Mouse (Mus musculus) hindbrain, postnatal 0 days (tissue): Measurements from ENCODE around the gene Nt5c2. TPM values are rescaled to one million over a fixed set of nuclear protein-coding genes. Genes with fewer than 3 reads are reported as not detected.

ENCODE experiments used
- ATAC-seq: fragments of 200-750 bp; cut with Nextera tagmentation; 2 replicates; pipeline ENCODE4 v1.8.0; 2017; ENCODE audit warnings: mild to moderate bottlenecking, moderate TSS enrichment, moderate library complexity
- DNase-seq: peaks from one replicate; pipeline ENCODE4 v3.0.0-alpha.2; 2015; ENCODE audit warnings: low spot score
- H3K27ac ChIP-seq: fragments of 300-500 bp; sonication (generic); 2 replicates; pipeline ENCODE4 v1.5.1; 2014; ENCODE audit warnings: mild to moderate bottlenecking
- H3K27me3 ChIP-seq: fragments of 300-500 bp; sonication (generic); 2 replicates; pipeline ENCODE4 v1.6.1; 2014; ENCODE audit warnings: low read length, mixed read lengths; ENCODE audit not compliant: insufficient read depth
- H3K36me3 ChIP-seq: fragments of 300-500 bp; sonication (generic); 2 replicates; pipeline ENCODE4 v1.6.1; 2014; ENCODE audit warnings: low read length, mixed read lengths; ENCODE audit not compliant: insufficient read depth
- H3K4me1 ChIP-seq: fragments of 300-500 bp; sonication (generic); 2 replicates; pipeline ENCODE4 v1.6.1; 2014; ENCODE audit warnings: antibody characterized with exemption, low read length, mixed read lengths; ENCODE audit not compliant: insufficient read depth
- H3K4me2 ChIP-seq: fragments of 300-500 bp; sonication (generic); 2 replicates; pipeline ENCODE4 v1.6.1; 2014; ENCODE audit warnings: low read depth, mild to moderate bottlenecking, low read length, moderate library complexity, mixed read lengths
- H3K4me3 ChIP-seq: fragments of 300-500 bp; sonication (generic); 2 replicates; pipeline ENCODE4 v1.5.1; 2014; ENCODE audit warnings: low read length
- H3K9ac ChIP-seq: fragments of 300-500 bp; sonication (generic); replicated peaks from 2 replicates; pipeline ENCODE4 v1.6.1; 2014; ENCODE audit warnings: mild to moderate bottlenecking, low read length, moderate library complexity, mixed read lengths
- H3K9me3 ChIP-seq: fragments of 300-500 bp; sonication (generic); 2 replicates; pipeline ENCODE4 v1.6.1; 2016; ENCODE audit warnings: low read length, mixed read lengths
- CTCF ChIP-seq: IDR thresholded peaks from 2 replicates; pipeline ENCODE4 v1.5.1; 2016; ENCODE audit warnings: antibody characterized with exemption, control low read depth, low read depth
- WGBS: fragments of 180-500 bp; shearing (Covaris S2); extraction: QIAGEN DNeasy Blood & Tissue Kit; methylation state at CpG from one replicate; pipeline ENCODE4 v1.1.7; 2014; 5-methylcytosine and 5-hydroxymethylcytosine counted together
- polyA plus RNA-seq: library from polyadenylated mRNA; unstranded; fragments of >200 nt; fragmentation: Nextera tagmentation; extraction: Ambion mirVana; gene quantifications from 2 replicates; pipeline ENCODE4 v1.2.1, GENCODE M21; 2015
- total RNA-seq: library from RNA; depleted of rRNA; stranded (reverse); fragments of >200 nt; gene quantifications from 2 replicates; pipeline ENCODE4 v1.2.3, GENCODE M21; 2014

Gene Nt5c2
- total and polyA plus RNA-seq, 2 experiments from 2014 or later, result 43.4 to 79.8 TPM

GRCm38 (mm10) chr19:46970121-46970729, 44.7 kb downstream of the Nt5c2 start:
- H3K9ac ChIP-seq, result no peak overlapping the region
- no peak for DNase-seq
- 65% methylated on average over 13 of the region's 13 CpGs for WGBS
- peaks cover 9% of the 10 kb centered on the region for H3K4me1 ChIP-seq
- H3K4me3 ChIP-seq, result no peak overlapping the region
- no peak overlapping the region for H3K27ac ChIP-seq
- H3K36me3 ChIP-seq, result no peaks in the 10 kb centered on the region
- H3K27me3 ChIP-seq, result no peaks in the 10 kb centered on the region
- H3K4me2 ChIP-seq, result no peak overlapping the region
- no peak for TF ChIP-seq CTCF
- H3K9me3 ChIP-seq, result no peaks in the 10 kb centered on the region
- ATAC-seq, result no peak

- no peak overlapping the region for H3K27ac ChIP-seq
- DNase-seq, result no peak
- 77% methylated on average over 22 of the region's 22 CpGs for WGBS
Measured at GRCm38 (mm10) chr19:46969286-46969985, 45.5 kb downstream of the Nt5c2 start.

GRCm38 (mm10) chr19:46968833-46969232, 46.1 kb downstream of the Nt5c2 start:
- H3K9ac ChIP-seq, result no peak overlapping the region
- H3K4me1 ChIP-seq, result peaks cover 9% of the 10 kb centered on the region
- no peaks in the 10 kb centered on the region for H3K36me3 ChIP-seq
- H3K4me3 ChIP-seq, result no peak overlapping the region
- no peak for ATAC-seq
- no peaks in the 10 kb centered on the region for H3K9me3 ChIP-seq
- no peak for TF ChIP-seq CTCF
- no peaks in the 10 kb centered on the region for H3K27me3 ChIP-seq
- H3K4me2 ChIP-seq, result no peak overlapping the region
- 88% methylated on average over 5 of the region's 5 CpGs for WGBS
- DNase-seq, result no peak
- no peak overlapping the region for H3K27ac ChIP-seq

More at GRCm38 (mm10) chr19:46969286-46969985, 45.5 kb downstream of the Nt5c2 start:
- no peak for ATAC-seq
- Histone ChIP-seq H3K9me3 (no peaks in the 10 kb centered on the region), H3K4me2 (no peak overlapping the region), H3K4me3 (no peak overlapping the region), H3K36me3 (no peaks in the 10 kb centered on the region), H3K4me1 (peaks cover 9% of the 10 kb centered on the region), H3K9ac (no peak overlapping the region), H3K27me3 (no peaks in the 10 kb centered on the region)
- no peak for TF ChIP-seq CTCF

GRCm38 (mm10) chr19:46967861-46968260, 47.1 kb downstream of the Nt5c2 start:
- no peak overlapping the region for H3K9ac ChIP-seq
- 27% methylated on average over 4 of the region's 4 CpGs for WGBS
- no peaks in the 10 kb centered on the region for H3K36me3 ChIP-seq
- DNase-seq, result no peak
- no peak for TF ChIP-seq CTCF
- peaks cover 9% of the 10 kb centered on the region for H3K4me1 ChIP-seq
- H3K9me3 ChIP-seq, result no peaks in the 10 kb centered on the region
- no peak overlapping the region for H3K27ac ChIP-seq
- no peak for ATAC-seq
- H3K27me3 ChIP-seq, result no peaks in the 10 kb centered on the region
- no peak overlapping the region for H3K4me2 ChIP-seq
- no peak overlapping the region for H3K4me3 ChIP-seq

- WGBS, result 94% methylated on average over 6 of the region's 6 CpGs
- Histone ChIP-seq H3K4me1 (peaks cover 3% of the 10 kb centered on the region), H3K27me3 (no peaks in the 10 kb centered on the region), H3K9me3 (no peaks in the 10 kb centered on the region), H3K27ac (no peak overlapping the region), H3K4me2 (no peak overlapping the region), H3K4me3 (no peak overlapping the region), H3K9ac (no peak overlapping the region), H3K36me3 (no peaks in the 10 kb centered on the region)
- no peak for TF ChIP-seq CTCF
- ATAC-seq (no peak), DNase-seq (no peak)
Measured at GRCm38 (mm10) chr19:46966330-46966729, 48.6 kb downstream of the Nt5c2 start.

DNA sequence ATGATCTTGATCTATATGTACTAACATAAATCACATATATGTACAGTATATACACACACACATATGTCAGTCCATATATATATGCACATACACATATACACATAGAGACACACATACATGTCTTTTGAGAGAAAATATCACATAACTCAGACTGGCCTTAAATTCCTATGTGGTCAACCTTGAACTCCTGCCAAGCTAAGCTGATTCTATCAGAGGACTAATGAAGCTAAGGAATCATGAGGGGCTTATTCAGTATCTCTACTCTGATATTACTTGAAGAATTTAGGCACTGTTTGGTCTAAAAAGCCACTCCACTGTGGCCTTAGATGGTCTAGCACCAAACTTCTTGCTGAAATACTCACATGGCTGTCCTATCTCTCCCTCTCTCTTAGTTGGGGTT, 49.5 kb downstream of the Nt5c2 start:
- ATAC-seq, result no peak
- H3K9me3 ChIP-seq, result no peaks in the 10 kb centered on the region
- no peak for TF ChIP-seq CTCF
- DNase-seq, result no peak
- no peak overlapping the region for H3K4me2 ChIP-seq
- H3K27ac ChIP-seq, result no peak overlapping the region
- H3K4me3 ChIP-seq, result no peak overlapping the region
- no peaks in the 10 kb centered on the region for H3K36me3 ChIP-seq
- no peak overlapping the region for H3K9ac ChIP-seq
- peaks cover 5% of the 10 kb centered on the region; the same call in 1 of the 2 replicates for H3K4me1 ChIP-seq
- H3K27me3 ChIP-seq, result no peaks in the 10 kb centered on the region

- TF ChIP-seq CTCF, result no peak
- WGBS, result 64% methylated on average over 9 of the region's 9 CpGs
Measured at GRCm38 (mm10) chr19:46964353-46964752, 50.6 kb downstream of the Nt5c2 start.

More at GRCm38 (mm10) chr19:46964353-46964752, 50.6 kb downstream of the Nt5c2 start:
- no peaks in the 10 kb centered on the region for H3K27me3 ChIP-seq
- H3K27ac ChIP-seq, result no peak overlapping the region
- DNase-seq, result no peak
- no peak overlapping the region for H3K9ac ChIP-seq
- ATAC-seq, result no peak
- peaks cover 15% of the 10 kb centered on the region for H3K4me1 ChIP-seq
- no peak overlapping the region for H3K4me3 ChIP-seq
- H3K4me2 ChIP-seq, result no peak overlapping the region
- no peaks in the 10 kb centered on the region for H3K9me3 ChIP-seq
- H3K36me3 ChIP-seq, result no peaks in the 10 kb centered on the region
